Mouse (Mus musculus) thymus, adult 2 months (tissue): Measurements from ENCODE around the gene Plgrkt.

Source experiments
- CTCF ChIP-seq: fragments of 200-500 bp; IDR thresholded peaks from 2 replicates; pipeline ENCODE4 v1.5.1; 2012; ENCODE audit warnings: mild to moderate bottlenecking, control low read depth, low read length, moderate library complexity, borderline replicate concordance; ENCODE audit not compliant: control insufficient read depth, poor library complexity, insufficient read depth; ENCODE audit errors: extremely low read depth
- POLR2A ChIP-seq: fragments of 200-500 bp; IDR thresholded peaks from 2 replicates; pipeline ENCODE4 v1.6.1; 2012; ENCODE audit warnings: mild to moderate bottlenecking, low read length, control low read depth, moderate library complexity; ENCODE audit not compliant: control insufficient read depth, poor library complexity, insufficient read depth; ENCODE audit errors: extremely low read depth

DNA sequence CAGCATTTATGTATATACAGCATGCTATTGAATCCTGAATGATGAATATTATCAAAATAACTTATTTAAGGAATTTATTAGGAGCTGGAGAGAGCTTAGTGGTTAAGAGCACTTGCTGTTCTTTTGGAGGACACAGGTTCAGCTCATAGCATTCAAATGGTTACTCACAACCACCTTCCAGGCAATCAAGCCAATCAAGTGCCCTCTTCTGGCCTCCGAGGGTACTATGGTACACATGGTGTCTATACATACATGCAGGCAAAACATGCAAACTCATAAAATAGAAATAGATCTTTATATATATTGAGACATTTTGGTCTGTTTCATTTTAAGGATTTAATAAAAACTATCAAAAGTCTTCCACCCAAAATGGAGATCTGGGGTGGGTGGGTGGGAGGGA, 21.6 kb upstream of the Plgrkt start:
- TF ChIP-seq POLR2A (no peak), CTCF (no peak)
